Mouse (Mus musculus) lung, postnatal 0 days (tissue): ENCODE data around the gene St3gal2.

Experiments
- CTCF ChIP-seq: IDR thresholded peaks from 2 replicates; pipeline ENCODE4 v1.5.1; 2016; ENCODE audit warnings: antibody characterized with exemption, mild to moderate bottlenecking
- EP300 ChIP-seq: IDR thresholded peaks from 2 replicates; pipeline ENCODE4 v1.6.1; 2016; ENCODE audit warnings: antibody characterized with exemption, mild to moderate bottlenecking, control low read depth

DNA sequence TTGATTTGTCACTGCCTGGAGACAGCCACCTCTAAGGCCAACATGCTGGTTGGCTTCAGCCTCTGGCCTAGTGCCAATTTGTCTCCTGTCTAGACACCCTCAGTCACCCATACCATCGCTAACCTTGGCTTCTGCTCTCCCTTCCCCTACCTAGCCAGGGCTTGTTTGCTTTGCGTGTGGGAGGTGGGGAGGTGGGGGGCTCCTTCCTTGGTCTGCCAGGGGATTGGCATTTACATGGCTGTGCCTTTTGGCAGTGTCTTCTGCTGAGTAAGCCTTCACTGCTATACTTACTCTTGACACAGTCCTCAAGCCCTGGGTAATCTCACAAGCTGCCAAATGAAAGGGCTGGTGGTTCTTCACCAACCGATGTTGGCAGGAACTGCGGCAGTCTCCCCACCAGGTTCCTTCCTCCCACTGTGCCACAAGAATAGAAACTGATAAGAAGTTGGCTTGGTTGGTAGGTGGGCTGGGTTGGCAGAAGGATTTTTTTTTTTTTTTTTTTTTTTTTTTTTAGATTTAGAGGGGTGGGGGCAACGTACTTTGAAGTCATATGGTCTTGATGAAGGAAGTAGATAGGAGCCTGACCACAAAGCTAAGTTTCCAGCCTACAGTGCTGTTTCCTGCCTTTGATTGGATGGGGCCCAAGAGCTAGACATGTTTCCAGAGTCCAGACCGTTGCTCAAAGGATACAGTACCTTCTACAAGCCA lies 19.3 kb downstream of the St3gal2 start:
- TF ChIP-seq EP300 (peak; percentile 87), CTCF (no peak)
